Mouse (Mus musculus): Measurements from ENCODE around the gene Hivep3.

DNA sequence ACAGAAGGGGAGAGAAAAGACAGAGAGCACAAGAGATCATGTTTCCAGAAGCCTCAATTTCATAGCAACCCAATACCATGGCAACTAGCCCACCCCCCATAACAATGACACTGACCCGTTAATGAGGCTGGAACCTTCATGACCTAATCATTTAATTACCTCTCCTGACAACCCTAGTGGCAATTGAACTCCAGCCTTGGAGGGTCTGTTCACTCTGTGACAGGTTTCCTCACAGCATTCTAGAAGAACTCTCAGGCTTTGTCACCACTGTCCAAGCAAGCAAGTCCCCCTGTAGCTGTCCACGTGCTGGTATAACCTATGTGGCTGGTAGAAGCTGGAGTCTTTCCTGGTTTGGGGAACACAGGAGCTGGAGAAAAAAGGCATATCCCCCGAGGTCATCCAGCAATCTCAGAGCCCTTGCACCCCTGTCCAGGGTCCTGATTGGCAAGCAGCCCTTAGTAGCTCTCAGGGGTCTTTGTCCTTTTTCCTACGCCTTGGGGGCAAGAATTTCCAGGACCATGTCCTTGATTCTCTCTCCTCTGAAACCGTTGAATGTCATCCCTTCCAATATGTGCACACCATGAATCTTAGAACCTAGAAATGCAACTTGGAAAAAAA, 450.9 kb downstream of the Hivep3 start:
- TF ChIP-seq CTCF (IDR thresholded peaks at IDR 0.05), result no peak
- TF ChIP-seq POLR2A (IDR thresholded peaks at IDR 0.05; ENCODE audit: insufficient read depth, low read depth, low read length), result no peak
